Mouse (Mus musculus) c-Kit-positive CD71-negative TER-119-negative erythroid progenitor cells, embryonic 14.5 days (primary cell): Measurements from ENCODE around the gene Prdm9.
"Not testable (repeated sequence)": the region's sequence is repeated elsewhere in the genome, so short reads cannot be mapped to it uniquely, and the experiment has no call there.

ENCODE experiments used
- DNase-seq: peaks from one replicate; pipeline ENCODE4 v3.0.0-alpha.2; 2013; ENCODE audit warnings: low read depth

The Prdm9 gene

GRCm38 (mm10) chr17:15564014-15564927, at the start of gene Prdm9:
Gene Prdm9, minus strand, starts transcription at chr17:15564354.
- peak; percentile 97 for DNase-seq

GRCm38 (mm10) chr17:15599496-15599895, 35.3 kb upstream of the Prdm9 start:
- no peak for DNase-seq

GRCm38 (mm10) chr17:15591216-15591881, 27.2 kb upstream of the Prdm9 start:
- no peak for DNase-seq

GRCm38 (mm10) chr17:15588116-15588515, 24.0 kb upstream of the Prdm9 start:
- DNase-seq = no peak

GRCm38 (mm10) chr17:15585691-15586090, 21.5 kb upstream of the Prdm9 start:
- DNase-seq = peak; percentile 37

- DNase-seq = no peak
Measured at GRCm38 (mm10) chr17:15583071-15583470, 18.9 kb upstream of the Prdm9 start.

GRCm38 (mm10) chr17:15580072-15580447, 15.9 kb upstream of the Prdm9 start:
- no peak for DNase-seq

GRCm38 (mm10) chr17:15579410-15580071, 15.4 kb upstream of the Prdm9 start:
- DNase-seq = no peak

- no peak for DNase-seq
Measured at GRCm38 (mm10) chr17:15577291-15577694, 13.1 kb upstream of the Prdm9 start.

- no peak for DNase-seq
Measured at GRCm38 (mm10) chr17:15575056-15575455, 10.9 kb upstream of the Prdm9 start.

GRCm38 (mm10) chr17:15566908-15567307, 2.8 kb upstream of the Prdm9 start:
- DNase-seq = no peak

- no peak for DNase-seq
Measured at GRCm38 (mm10) chr17:15564928-15565300, 760 bp upstream of the Prdm9 start.

GRCm38 (mm10) chr17:15559946-15560345, 4.2 kb downstream of the Prdm9 start:
- DNase-seq = no peak

- DNase-seq = no peak
Measured at GRCm38 (mm10) chr17:15549713-15550112, 14.4 kb downstream of the Prdm9 start.

- no peak for DNase-seq
Measured at GRCm38 (mm10) chr17:15546440-15546839, 17.7 kb downstream of the Prdm9 start.

- DNase-seq = not testable (repeated sequence)
Measured at GRCm38 (mm10) chr17:15543868-15544267, 20.3 kb downstream of the Prdm9 start.

- no peak for DNase-seq
Measured at GRCm38 (mm10) chr17:15540309-15540708, 23.8 kb downstream of the Prdm9 start.

- DNase-seq = no peak
Measured at GRCm38 (mm10) chr17:15536457-15536904, 27.7 kb downstream of the Prdm9 start.

- no peak for DNase-seq
Measured at GRCm38 (mm10) chr17:15535943-15536342, 28.2 kb downstream of the Prdm9 start.

GRCm38 (mm10) chr17:15535162-15535800, 28.9 kb downstream of the Prdm9 start:
- DNase-seq = no peak

GRCm38 (mm10) chr17:15530141-15530540, 34.0 kb downstream of the Prdm9 start:
- DNase-seq = no peak

- DNase-seq = no peak
Measured at GRCm38 (mm10) chr17:15528887-15529286, 35.3 kb downstream of the Prdm9 start.
